Mouse (Mus musculus) lung, postnatal 0 days (tissue): ENCODE data around the gene Mgat4e.

ENCODE experiments used
- CTCF ChIP-seq: IDR thresholded peaks from 2 replicates; pipeline ENCODE4 v1.5.1; 2016; ENCODE audit warnings: antibody characterized with exemption, mild to moderate bottlenecking
- EP300 ChIP-seq: IDR thresholded peaks from 2 replicates; pipeline ENCODE4 v1.6.1; 2016; ENCODE audit warnings: antibody characterized with exemption, mild to moderate bottlenecking, control low read depth

DNA sequence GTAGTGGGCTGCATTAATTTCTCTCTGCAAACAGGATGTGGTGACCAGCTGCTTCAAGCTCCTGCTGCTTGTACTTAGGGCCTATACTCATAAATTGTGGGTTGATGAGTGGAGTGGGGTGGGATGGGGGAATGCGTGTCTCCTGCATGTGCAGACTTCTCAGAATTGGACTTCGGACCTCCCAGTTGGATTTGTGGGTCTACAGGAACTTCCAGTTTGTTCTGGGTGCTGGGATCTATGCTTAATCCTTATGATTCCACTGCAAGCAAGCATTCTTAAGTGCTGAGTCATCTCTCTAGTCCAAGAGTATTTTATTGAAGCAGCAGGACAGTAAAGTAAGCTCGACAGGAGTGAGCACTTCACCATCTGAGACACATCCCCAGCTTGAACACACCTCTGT lies 34.1 kb upstream of the Mgat4e start:
- TF ChIP-seq CTCF, result no peak
- TF ChIP-seq EP300, result no peak
